Mouse (Mus musculus) gastrocnemius, adult 2 months (tissue): ENCODE results near the gene Depp1. TPM values are rescaled to one million over a fixed set of nuclear protein-coding genes. Genes with fewer than 3 reads are reported as not detected.

Source experiments
- DNase-seq: peaks from one replicate; pipeline ENCODE4 v3.0.0; 2022
- H3K27ac ChIP-seq: fragments of 200-600 bp; 2 replicates; pipeline ENCODE4 v1.8.1; 2022; ENCODE audit warnings: mild to moderate bottlenecking
- H3K4me3 ChIP-seq: fragments of 200-600 bp; 2 replicates; pipeline ENCODE4 v1.8.1; 2022; ENCODE audit warnings: mild to moderate bottlenecking, moderate library complexity
- CTCF ChIP-seq: fragments of 200-600 bp; IDR thresholded peaks from 2 replicates; pipeline ENCODE4 v1.8.1; 2022; ENCODE audit warnings: antibody characterized with exemption, mild to moderate bottlenecking, moderate library complexity
- intact Hi-C: fragments of 180-260 bp; cut with DNase I; formaldehyde crosslinking; loops from one replicate; pipeline ENCODE4 v1.15.1; 2025
- microRNA-seq: library from miRNA; unstranded; fragments of <30 nt; microRNA quantifications from one replicate; pipeline ENCODE4 v1.2.0, GENCODE M21; 2021
- total RNA-seq, 2 experiments: library from RNA; stranded (reverse); gene quantifications; 2 replicates each; pipeline ENCODE4 v1.2.3; 2021

Depp1 gene
- total RNA-seq, 2 experiments from 2014 or later: 6.2 to 24.0 TPM

DNA sequence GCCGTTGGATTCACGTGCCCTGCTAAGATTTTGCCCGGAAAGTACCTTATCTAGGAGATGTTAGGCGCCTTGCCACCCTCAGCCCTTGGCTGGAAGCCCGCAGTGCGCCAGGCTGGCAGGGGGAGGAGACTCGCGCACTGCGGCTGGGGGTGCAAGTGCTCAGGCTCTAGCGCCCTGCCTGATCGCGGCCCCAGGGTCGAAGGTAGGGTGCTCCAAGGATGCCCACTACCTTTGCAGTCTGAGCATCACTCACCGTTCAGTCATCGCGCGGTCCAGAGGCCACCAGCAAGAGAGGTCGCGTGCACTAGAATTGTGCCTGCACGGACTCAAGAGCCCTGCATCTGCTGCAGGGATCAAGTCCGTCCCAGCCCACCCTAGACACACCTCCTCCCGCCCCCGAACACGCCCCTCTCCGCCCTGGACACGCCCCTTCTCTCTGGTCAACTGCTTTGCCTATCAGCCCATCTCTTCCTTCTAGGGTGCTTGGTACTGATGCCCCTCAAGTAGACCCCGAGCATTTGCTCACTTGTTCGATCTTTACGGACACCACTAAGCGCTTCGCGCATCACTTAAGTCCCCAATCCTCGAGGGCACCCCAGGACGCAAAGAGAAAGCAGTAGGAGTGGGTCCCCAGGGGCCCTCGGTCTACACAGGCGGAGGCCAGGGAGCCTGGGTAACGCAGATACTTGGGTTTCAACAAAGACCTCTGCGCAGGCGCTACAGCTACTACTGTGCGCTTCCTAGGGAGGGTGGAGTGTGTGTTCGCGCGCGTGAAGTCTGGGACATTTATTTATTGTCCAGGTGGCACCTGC is 23.3 kb downstream of the Depp1 start, which contains the start of gene Rassf4:
TSS of gene Rassf4 (minus strand) at position 482 of the 812 bp plus-strand sequence.
- intact Hi-C loops: no loop called here
- no peak for TF ChIP-seq CTCF
- DNase-seq: peak; percentile 88
- Histone ChIP-seq H3K4me3 (peak within 1 kb of the TSS; percentile 74), H3K27ac (peak within 1 kb of the TSS; percentile 72)

DNA sequence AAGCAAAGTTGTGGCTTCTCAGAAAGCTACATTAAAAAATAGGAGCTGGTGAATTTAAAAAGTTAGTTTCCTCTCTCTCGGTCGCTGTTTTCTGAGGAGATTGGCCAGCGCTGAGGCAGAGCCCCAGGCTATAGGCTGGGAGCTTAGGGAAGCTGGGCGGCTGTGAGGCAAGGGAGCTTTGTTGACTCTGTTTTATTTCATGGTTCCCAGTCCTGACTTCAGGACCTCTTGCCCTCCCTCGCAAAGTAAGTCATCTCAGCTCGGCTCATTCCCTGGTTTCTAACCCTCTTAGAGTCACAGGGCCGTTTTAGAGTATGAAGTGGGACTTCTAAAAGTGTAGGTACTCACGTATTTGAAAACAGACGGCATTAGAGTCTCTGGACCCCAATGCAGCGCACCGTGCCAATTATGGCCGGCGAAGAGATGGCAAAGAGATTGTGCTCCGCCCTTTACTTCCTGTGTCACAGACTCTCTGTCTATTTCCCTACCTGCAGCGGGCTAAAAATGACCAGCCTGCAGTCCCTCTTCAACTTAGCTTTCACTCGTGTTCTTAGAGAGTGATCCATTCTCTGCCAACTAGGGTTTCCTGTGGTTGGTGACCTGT is 24.0 kb downstream of the Depp1 start:
- no peak for DNase-seq
- intact Hi-C loops: no loop called here
- no peak for TF ChIP-seq CTCF
- peak overlapping the region; percentile 74 for H3K4me3 ChIP-seq
- H3K27ac ChIP-seq: peak overlapping the region; percentile 72

DNA sequence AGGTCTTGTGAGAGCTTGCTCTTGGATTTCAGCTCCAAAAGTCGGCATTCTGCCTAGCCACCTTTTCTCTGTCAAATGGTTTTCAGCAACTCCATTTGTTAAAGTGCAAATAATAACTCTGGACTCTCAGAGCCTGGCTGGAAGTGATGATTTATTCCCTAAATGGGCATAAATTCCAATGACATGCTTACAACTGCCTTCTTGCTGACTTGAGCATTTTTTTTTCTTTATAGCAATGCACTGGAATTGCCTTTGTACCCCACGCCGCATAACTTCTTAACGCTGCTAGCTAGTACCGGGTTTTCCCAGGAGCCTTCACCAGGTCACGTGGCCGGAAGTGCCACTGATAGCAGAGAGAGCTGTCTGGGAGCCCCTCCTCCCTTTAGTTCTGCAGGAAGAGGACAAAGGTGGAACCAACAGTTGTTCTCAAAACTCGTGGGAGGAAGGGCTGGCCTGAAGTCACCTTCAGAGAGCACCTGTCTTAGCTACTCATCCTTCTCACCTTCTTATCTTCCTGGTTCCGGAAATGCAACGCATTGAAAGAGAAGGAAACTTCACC is 26.0 kb downstream of the Depp1 start:
- no peak overlapping the region for H3K4me3 ChIP-seq
- intact Hi-C loops: no loop called here
- no peak for DNase-seq
- no peak for TF ChIP-seq CTCF
- H3K27ac ChIP-seq: no peak overlapping the region

GRCm38 (mm10) chr6:116677321-116677720 is 26.9 kb downstream of the Depp1 start:
- intact Hi-C loops: no loop called here
- no peak for TF ChIP-seq CTCF
- Histone ChIP-seq H3K4me3 (no peak overlapping the region), H3K27ac (no peak overlapping the region)
- DNase-seq: no peak

- intact Hi-C loops: no loop called here
- no peak for TF ChIP-seq CTCF
- no peak overlapping the region for H3K27ac ChIP-seq
- DNase-seq: peak; percentile 22
- H3K4me3 ChIP-seq: no peak overlapping the region
Observed at GRCm38 (mm10) chr6:116679563-116680288, 29.3 kb downstream of the Depp1 start.

DNA sequence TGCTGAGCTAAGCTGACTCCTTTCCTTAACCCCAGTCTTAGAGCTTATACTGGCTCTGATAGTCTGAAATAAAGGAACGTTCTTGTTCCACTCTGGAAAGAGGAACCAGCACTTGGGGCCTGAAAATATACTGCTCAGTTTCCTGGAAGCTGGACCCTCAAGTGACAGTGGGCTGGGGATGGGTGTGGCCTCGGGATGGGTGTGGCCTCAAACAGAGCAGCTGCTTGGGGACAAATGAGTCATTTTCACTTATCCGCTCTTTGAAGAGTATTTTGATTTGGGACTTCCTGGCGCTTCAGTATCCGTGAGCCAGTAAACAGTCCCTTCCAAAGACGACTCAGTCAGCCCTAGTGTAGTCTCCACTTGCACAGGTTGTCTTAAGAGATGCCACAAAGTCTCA is 31.9 kb downstream of the Depp1 start:
- Histone ChIP-seq H3K27ac (no peak overlapping the region), H3K4me3 (no peak overlapping the region)
- no peak for TF ChIP-seq CTCF
- peak; percentile 59 for DNase-seq
- intact Hi-C loops: no loop called here

DNA sequence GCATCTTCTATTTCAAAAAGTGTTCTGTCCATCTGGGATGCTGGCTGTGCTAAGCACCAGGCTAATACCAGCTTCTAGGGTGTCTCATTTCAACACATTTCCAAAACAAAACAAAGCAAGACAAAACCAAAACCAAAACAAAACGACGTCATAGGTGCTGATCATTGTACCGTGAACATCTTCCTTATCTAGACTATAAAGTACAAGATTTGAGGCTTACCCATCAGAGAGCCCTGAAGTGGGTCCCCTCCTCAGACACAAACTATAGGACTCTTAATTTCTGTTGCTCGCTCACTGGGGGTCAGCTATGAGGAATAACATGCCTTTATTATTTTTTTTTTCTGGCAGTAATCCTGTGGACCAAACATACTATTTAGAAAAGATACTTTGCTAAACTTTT is 43.2 kb downstream of the Depp1 start:
- no peak for TF ChIP-seq CTCF
- no peak for DNase-seq
- intact Hi-C loops: no loop called here

GRCm38 (mm10) chr6:116694346-116694745 is 43.9 kb downstream of the Depp1 start:
- H3K4me3 ChIP-seq: no peak overlapping the region
- DNase-seq: no peak
- no peak for TF ChIP-seq CTCF
- intact Hi-C loops: no loop called here
- H3K27ac ChIP-seq: no peak overlapping the region

More for the DNA sequence above, 43.2 kb downstream of the Depp1 start:
- no peak overlapping the region for H3K27ac ChIP-seq
- H3K4me3 ChIP-seq: no peak overlapping the region

DNA sequence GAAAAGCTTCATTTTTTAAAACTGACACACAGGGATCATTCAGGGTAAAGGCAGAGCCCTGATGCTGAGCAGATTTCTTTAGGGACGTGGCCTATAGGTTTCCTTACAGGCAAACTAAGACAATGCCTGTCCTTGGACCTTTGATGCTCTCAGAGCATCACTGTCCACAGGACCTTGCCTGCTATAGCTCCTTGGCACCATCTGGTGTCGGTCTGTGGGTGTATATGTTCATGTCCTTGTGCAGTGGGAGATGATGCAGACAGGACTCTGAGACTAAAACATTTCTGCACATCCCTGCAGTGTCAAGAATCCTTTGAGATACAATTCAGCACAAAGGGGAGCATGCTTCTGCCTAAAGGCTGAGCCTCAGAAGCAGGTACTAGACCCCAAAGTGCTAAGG is 47.0 kb downstream of the Depp1 start:
- DNase-seq: no peak
- H3K4me3 ChIP-seq: no peak overlapping the region
- intact Hi-C loops: loop anchor here (1.0 kb wide), 1 partner anchor 43 kb away; no protein-coding TSS in a partner anchor
- H3K27ac ChIP-seq: no peak overlapping the region
- peak; percentile 43 for TF ChIP-seq CTCF

DNA sequence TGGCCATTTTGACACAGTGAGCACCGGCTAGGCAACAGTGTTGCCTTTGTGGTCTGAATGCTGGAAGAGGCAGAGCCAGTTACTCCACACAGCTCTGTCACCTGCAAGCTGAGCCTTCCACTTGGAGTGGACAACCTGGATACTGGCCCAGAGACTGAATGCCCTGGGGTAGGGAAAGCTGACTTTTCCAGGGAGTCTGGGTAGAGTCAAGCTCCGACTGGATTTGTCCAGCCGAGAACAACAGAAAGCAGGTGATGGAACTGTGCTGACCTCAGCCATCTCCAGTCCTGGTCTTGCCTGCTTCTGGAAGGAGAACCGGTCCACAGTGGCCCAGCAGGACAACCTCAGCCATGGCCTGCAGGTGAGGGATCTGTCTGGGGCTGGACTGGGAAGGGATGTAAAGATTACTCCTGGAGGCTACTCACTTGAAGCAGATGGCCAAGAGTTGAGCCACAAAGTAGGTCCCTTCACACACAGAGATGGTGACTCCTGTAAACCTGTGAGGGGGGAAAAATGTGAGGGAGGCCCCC is 47.6 kb downstream of the Depp1 start:
- no peak for TF ChIP-seq CTCF
- no peak overlapping the region for H3K4me3 ChIP-seq
- no peak for DNase-seq
- H3K27ac ChIP-seq: no peak overlapping the region
- intact Hi-C loops: loop anchor here (1.0 kb wide), 1 partner anchor 44 kb away; no protein-coding TSS in a partner anchor

DNA sequence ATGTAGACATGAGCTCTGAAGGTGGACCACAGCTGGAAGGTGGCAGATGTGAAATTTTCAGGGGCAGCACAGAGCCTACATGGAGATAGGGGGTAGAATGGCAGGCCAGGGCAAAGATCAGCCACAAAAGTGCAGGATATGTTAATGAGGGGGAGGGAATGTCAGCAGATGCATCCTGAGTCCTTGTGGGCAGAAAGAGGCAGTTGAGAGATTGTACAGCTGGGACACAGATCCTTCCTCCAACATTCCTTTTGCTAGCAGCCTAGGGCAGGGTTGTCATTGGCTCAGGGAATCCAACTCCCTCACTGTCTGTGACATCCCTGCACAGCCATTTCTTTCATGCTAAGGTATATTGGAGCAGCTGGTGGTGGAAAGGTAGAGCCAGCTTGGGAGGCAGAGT is 50.4 kb downstream of the Depp1 start:
- TF ChIP-seq CTCF: no peak
- no peak for DNase-seq
- intact Hi-C loops: no loop called here
- Histone ChIP-seq H3K4me3 (no peak overlapping the region), H3K27ac (no peak overlapping the region)

Small RNAs within 50 kb of the gene (microRNA-seq; reads per million reads assigned to microRNA genes)
- not detected for gene Mir7043

Other genes starting within 250 kb of the Depp1 start
- gene Alox5, start 189.4 kb upstream of the Depp1 start, total RNA-seq: 1 to 10 TPM in 1 of 2 experiments, under 1 TPM in 1; 0.82 to 1.0 TPM
- not detected for gene Olfr211, start 161.5 kb upstream of the Depp1 start, total RNA-seq
- gene Olfr212, start 144.1 kb upstream of the Depp1 start, total RNA-seq: under 1 TPM in 1 of 2 experiments, not detected in 1; 0.08 TPM
- gene Olfr213, start 112.2 kb upstream of the Depp1 start, total RNA-seq: not detected
- gene Gm5580, start 99.5 kb upstream of the Depp1 start, total RNA-seq: under 1 TPM; 0.64 to 0.71 TPM
- not detected for gene Olfr214, start 96.4 kb upstream of the Depp1 start, total RNA-seq
- gene Olfr215, start 66.4 kb upstream of the Depp1 start, total RNA-seq: not detected
- 1 to 10 TPM; 7.7 to 7.9 TPM for gene Zfp422, start 21.6 kb upstream of the Depp1 start, total RNA-seq
- 1 to 10 TPM; 1.7 to 2.3 TPM for gene Rassf4, start 23.3 kb downstream of the Depp1 start, total RNA-seq
- gene Tmem72, start 66.3 kb downstream of the Depp1 start, total RNA-seq: under 1 TPM; 0.03 TPM